Mouse (Mus musculus): ENCODE data around the gene Dguok.

DNA sequence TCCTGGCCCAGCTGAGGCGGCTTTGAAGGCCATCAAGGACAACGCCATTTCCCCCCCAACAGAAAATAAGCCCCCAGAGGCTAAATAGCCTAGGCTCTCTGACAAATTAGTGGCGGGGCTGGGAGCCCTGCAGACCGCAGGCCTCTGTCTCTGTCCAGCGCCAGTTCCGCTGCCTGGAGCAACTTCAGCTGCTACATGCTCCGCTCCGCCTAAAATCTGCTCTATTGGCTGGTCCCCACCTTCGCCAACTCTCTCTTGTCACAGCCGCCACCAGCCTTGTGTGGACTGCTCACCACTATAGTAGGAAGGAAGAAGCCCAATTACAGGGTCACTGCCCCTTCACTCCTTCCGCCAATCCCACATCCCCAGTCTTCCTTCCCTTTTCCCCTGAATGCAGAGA lies 53.1 kb downstream of the Dguok start:
- TF ChIP-seq CTCF (IDR thresholded peaks at IDR 0.05; ENCODE audit: borderline replicate concordance, insufficient read depth, low read depth, low read length) (no peak), POLR2A (IDR thresholded peaks at IDR 0.05; ENCODE audit: borderline replicate concordance, insufficient read depth, low read length) (no peak)
